Mouse (Mus musculus) thymus, postnatal 10 days (tissue): ENCODE data around the gene Cox6b2.
"Not testable (repeated sequence)": the region's sequence is repeated elsewhere in the genome, so short reads cannot be mapped to it uniquely, and the experiment has no call there.

ENCODE experiments used
- DNase-seq, 2 experiments: peaks; one replicate each; pipeline ENCODE4 v3.0.0; 2021; ENCODE audit warnings: low spot score in 2 of 2

The Cox6b2 gene

GRCm38 (mm10) chr7:4752821-4753570, at the start of gene Cox6b2:
TSS of gene Cox6b2 (minus strand) at chr7:4753094.
- DNase-seq = peak; percentile 89 to 91

GRCm38 (mm10) chr7:4802247-4802646, 49.4 kb upstream of the Cox6b2 start:
- DNase-seq = no peak

- DNase-seq = no peak
Observed at GRCm38 (mm10) chr7:4795767-4796433, 43.0 kb upstream of the Cox6b2 start.

GRCm38 (mm10) chr7:4794631-4795168, 41.8 kb upstream of the Cox6b2 start:
- no peak for DNase-seq

GRCm38 (mm10) chr7:4793674-4794073, 40.8 kb upstream of the Cox6b2 start:
- DNase-seq = no peak

GRCm38 (mm10) chr7:4793248-4793647, 40.4 kb upstream of the Cox6b2 start:
- not testable (repeated sequence) for DNase-seq

- DNase-seq = peak; percentile 91 to 92
Observed at GRCm38 (mm10) chr7:4792278-4793212, 39.7 kb upstream of the Cox6b2 start, which contains the start of gene Rpl28. TSS of gene Rpl28 (plus strand) at chr7:4792874.

- no peak for DNase-seq
Observed at GRCm38 (mm10) chr7:4789436-4789935, 36.6 kb upstream of the Cox6b2 start, which contains the start of gene Tmem238. TSS of gene Tmem238 (minus strand) at chr7:4789656.

GRCm38 (mm10) chr7:4788499-4789435, 35.9 kb upstream of the Cox6b2 start:
- DNase-seq = peak; percentile 10 to 30

- no peak for DNase-seq
Observed at GRCm38 (mm10) chr7:4783667-4784268, 30.9 kb upstream of the Cox6b2 start.

GRCm38 (mm10) chr7:4782759-4783158, 29.9 kb upstream of the Cox6b2 start, which contains the start of the genes Il11 and Tmem190:
TSS of gene Il11 (minus strand) at chr7:4782859.
TSS of gene Tmem190 (plus strand) at chr7:4782937.
- DNase-seq = no peak

GRCm38 (mm10) chr7:4782130-4782529, 29.2 kb upstream of the Cox6b2 start:
- no peak for DNase-seq

- DNase-seq = no peak
Observed at GRCm38 (mm10) chr7:4779921-4780320, 27.0 kb upstream of the Cox6b2 start.

GRCm38 (mm10) chr7:4777851-4778637, 25.1 kb upstream of the Cox6b2 start:
- no peak for DNase-seq

- peak; percentile 23 to 35 for DNase-seq
Observed at GRCm38 (mm10) chr7:4776861-4777830, 24.3 kb upstream of the Cox6b2 start.

- no peak for DNase-seq
Observed at GRCm38 (mm10) chr7:4776131-4776530, 23.2 kb upstream of the Cox6b2 start.

- DNase-seq = no peak
Observed at GRCm38 (mm10) chr7:4771202-4771601, 18.3 kb upstream of the Cox6b2 start, which contains the start of gene Fam71e2. TSS of gene Fam71e2 (minus strand) at chr7:4771302.
